Mouse (Mus musculus): ENCODE results near the gene Snx3.

The Snx3 gene

GRCm38 (mm10) chr10:42504096-42504710 is 2.4 kb downstream of the Snx3 start:
- in situ Hi-C loops (cut with MboI; ENCODE audit: low sequenced_read_pairs) = no loop called here

GRCm38 (mm10) chr10:42510141-42510540 is 8.3 kb downstream of the Snx3 start:
- in situ Hi-C loops (cut with MboI; ENCODE audit: low sequenced_read_pairs) = no loop called here

DNA sequence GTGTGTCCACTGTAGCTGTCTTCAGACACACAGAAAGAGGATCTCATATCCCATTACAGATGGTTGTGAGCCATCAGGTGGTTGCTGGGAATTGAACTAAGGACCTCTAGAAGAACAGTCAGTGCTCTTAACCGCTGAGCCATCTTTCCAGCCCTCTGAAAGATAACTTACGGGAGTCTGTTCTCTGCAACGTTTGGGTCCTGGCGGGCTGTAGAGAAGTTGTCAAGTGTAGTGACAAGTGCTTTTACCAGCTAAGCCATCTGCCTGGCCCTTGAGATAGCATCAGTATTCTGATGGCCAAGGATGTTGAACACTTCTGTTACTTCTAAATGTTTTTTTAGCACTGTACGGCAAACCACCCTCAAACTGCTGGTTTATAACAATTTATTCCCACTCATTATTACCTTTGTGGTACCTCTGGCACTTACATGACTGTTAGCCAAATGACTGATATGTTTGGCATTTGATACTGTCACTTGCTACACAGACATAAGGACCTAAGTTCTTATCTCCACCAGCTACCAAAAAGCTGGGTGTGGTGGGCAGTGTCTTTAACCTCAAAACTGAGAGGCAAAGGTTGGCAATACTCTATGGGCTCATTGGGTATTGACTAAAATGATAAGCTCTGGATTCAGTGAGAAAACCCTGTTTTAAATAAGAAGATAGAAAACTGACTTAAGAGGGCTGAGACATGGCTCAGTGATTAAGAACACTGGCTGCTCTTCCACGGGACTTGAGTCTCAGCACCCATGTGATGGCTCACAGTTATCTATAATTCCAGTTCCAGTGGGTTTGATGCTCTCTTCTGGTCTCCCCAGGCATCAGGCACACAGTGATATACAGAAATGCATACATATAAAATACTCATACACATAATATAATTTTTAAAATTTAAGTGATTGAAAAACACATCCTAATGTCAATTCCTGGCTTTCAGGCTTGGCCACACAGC is 9.6 kb downstream of the Snx3 start:
- in situ Hi-C loops (cut with MboI; ENCODE audit: low sequenced_read_pairs) = no loop called here

- in situ Hi-C loops (cut with MboI; ENCODE audit: low sequenced_read_pairs) = no loop called here
Measured at GRCm38 (mm10) chr10:42514125-42514524, 12.3 kb downstream of the Snx3 start.

GRCm38 (mm10) chr10:42518363-42518762 is 16.5 kb downstream of the Snx3 start:
- in situ Hi-C loops (cut with MboI; ENCODE audit: low sequenced_read_pairs) = no loop called here

DNA sequence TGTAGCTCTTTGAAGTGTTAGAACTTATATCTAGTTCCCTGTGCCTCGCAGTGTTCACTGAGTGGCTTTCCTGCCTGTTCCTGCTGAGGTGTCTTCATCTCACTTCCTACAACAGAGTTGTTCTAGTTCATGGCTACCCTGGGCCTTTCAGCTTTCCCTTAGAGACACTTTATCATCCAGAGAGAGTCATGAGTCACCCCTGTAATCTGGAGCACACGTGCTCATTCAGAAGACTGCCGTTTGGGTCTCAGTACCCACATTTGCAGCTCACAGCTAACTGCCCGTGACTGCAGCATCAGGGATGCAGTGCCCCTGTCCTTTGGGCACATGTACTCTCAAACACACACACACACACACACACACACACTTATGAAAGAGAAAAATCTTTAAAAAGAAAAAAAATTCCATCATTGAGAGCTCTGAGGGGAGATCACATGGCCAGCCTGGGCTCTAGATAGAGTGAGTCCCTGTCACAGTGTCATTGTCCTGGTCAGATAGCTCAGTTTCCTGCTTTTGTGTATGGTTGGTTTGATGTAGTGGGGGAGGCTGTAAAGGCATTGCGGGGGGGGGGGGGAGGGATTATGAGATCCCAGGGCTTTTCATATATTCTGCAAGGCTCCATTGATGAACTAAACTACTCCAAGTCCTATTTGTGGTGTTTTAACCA is 19.6 kb downstream of the Snx3 start:
- in situ Hi-C loops (cut with MboI; ENCODE audit: low sequenced_read_pairs) = no loop called here

DNA sequence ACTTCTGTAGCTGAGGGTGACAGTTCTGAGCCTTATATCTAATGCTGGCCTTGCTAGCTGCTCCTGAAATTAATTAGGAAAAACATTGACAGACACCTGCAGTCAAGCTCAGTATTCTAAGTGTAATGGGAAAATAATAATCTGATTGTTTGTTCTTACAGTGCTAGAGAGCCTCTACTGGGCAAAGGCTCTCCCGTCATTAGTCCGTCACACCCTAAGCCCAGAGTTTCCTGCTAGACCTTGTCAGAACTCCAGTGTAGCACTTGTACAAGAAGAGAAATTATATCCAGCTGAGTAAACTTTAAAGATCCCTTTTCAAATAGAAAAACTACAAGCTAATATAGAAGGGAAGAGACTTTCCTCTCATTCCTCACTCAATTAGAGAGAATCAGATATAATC is 21.1 kb downstream of the Snx3 start:
- in situ Hi-C loops (cut with MboI; ENCODE audit: low sequenced_read_pairs) = no loop called here

GRCm38 (mm10) chr10:42523556-42524162 is 21.8 kb downstream of the Snx3 start:
- in situ Hi-C loops (cut with MboI; ENCODE audit: low sequenced_read_pairs) = no loop called here

GRCm38 (mm10) chr10:42525682-42526081 is 23.9 kb downstream of the Snx3 start:
- in situ Hi-C loops (cut with MboI; ENCODE audit: low sequenced_read_pairs) = no loop called here

- in situ Hi-C loops (cut with MboI; ENCODE audit: low sequenced_read_pairs) = no loop called here
Measured at GRCm38 (mm10) chr10:42533836-42534453, 32.1 kb downstream of the Snx3 start.

DNA sequence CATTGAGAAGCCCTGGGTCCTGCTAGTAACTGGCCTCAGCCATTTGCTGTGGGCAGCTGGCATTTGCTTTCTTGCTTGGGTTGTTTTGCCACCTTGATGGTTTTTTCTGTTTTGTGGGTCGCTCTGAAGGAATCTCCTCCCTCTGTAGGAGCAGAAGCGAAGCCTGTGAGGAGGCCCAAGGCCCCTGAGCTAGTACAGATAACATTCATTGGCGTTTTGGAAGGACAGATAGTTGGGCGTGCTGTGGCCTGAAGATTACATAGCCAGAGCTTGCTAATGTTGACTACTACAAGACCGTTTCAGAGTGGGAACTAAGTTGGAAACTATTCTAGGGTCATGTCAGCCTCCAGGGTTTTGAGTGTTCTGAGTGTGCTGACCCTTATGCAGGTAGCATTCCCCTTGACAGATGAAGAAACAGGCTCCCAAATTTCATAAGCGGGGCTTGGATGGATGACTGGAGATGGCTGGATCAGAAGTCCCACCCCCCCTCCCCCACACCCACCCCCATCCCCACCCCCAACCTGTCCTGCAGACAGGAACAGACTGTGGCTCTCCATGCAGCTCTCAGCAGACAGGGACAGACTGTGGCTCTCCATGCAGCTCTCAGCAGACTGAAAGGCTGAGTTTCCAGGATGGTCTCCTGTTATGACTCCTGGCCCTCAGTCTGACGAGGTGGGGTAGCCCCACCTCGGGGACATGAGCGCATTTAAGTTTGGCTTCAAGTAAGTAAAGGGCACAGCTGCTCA is 35.9 kb downstream of the Snx3 start:
- in situ Hi-C loops (cut with MboI; ENCODE audit: low sequenced_read_pairs) = no loop called here

- in situ Hi-C loops (cut with MboI; ENCODE audit: low sequenced_read_pairs) = no loop called here
Measured at GRCm38 (mm10) chr10:42545707-42546503, 44.1 kb downstream of the Snx3 start.

DNA sequence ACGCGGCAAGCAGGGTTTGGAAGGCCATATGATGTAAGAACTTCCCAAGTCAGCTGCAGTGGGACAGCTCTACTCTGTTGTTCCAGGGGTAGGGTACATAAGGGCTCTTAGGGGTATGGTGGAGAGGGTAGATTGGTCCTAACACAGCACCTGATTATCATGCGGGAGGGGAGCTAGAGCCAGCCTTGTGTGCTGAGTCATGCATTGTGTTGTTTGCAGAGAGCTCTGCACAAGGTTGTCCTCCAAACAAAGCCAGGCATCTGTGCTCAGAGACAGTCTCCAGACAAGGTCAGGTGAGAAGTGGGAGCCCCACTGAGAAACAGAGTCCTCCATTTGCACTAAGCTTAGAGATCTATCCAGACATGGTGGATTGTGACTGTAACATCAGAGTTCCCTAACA is 44.7 kb downstream of the Snx3 start:
- in situ Hi-C loops (cut with MboI; ENCODE audit: low sequenced_read_pairs) = no loop called here

DNA sequence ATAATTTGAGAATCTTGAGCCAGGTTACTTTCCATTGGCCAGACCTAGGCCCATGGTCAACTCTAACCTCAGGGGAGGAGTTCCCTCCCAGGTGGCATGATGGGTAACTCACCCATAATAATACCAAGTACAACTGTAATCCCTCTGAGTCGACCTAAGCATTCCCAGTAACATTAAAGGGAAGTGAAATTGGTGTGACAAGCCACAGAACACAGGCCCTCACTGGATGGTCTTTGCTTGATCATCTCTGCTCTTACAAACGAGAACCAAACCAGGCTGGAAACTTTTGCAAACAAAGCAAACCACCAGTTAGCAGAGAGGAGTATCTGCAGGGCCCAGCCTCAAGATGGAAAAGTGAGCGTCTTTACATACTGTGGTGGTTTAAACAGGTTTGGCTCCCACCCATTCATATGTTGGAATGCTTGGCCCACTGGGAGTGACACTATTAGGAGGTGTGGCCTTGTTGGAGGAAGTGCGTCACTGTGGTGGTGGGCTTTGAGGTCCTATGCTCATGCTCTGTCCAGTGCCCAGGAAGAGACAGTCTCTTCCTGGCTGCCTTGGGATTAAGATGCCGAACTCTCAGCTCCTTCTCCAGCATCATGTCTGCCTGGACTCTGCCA is 57.9 kb downstream of the Snx3 start:
- in situ Hi-C loops (cut with MboI; ENCODE audit: low sequenced_read_pairs) = no loop called here

GRCm38 (mm10) chr10:42562272-42562671 is 60.4 kb downstream of the Snx3 start:
- in situ Hi-C loops (cut with MboI; ENCODE audit: low sequenced_read_pairs) = no loop called here

- in situ Hi-C loops (cut with MboI; ENCODE audit: low sequenced_read_pairs) = no loop called here
Measured at GRCm38 (mm10) chr10:42572567-42572966, 70.7 kb downstream of the Snx3 start.

DNA sequence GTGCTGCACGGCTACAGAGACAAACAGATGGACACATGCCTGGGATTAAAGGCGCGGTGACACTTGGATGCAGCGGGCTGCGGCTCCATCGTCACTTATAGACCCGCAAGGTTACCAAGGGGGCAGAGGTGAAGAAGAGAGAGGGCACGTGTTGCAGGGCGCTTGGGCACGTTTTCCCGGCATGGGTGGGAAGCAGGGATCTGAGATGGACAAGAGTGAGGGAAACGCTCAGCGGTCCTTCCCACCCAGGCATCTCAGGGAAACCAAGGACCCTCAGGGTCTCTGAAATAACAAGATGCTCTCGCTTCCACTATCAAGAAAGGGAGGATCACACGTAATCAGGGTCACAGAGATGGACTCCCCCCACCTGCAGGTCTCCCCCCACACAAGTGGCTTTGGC is 71.1 kb downstream of the Snx3 start:
- in situ Hi-C loops (cut with MboI; ENCODE audit: low sequenced_read_pairs) = no loop called here

DNA sequence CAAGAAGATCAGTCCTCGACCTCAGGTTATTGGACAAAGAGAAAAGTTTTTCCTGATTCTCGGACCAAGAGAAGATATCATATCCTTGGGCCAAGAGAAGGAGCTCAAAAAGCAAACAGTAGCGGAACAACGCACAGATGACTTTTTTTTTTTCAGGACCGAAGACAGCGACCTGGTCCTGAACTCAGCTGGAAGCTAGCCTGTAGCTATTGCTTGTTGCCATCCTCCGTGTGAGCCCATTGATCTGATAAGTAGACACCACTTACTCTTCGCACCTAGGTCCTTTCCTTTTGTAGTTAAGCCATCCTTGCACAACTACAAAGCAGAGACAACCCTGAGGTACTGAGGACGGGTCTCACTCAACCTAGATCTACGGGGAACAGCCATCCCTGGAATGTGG is 72.8 kb downstream of the Snx3 start:
- in situ Hi-C loops (cut with MboI; ENCODE audit: low sequenced_read_pairs) = no loop called here
